Mouse (Mus musculus) neutrophil, adult 65 days (primary cell): ENCODE measurements around the gene Tmbim7. TPM values are rescaled to one million over a fixed set of nuclear protein-coding genes. Genes with fewer than 3 reads are reported as not detected.

Experiments
- total RNA-seq: library from RNA; stranded (reverse); gene quantifications from 2 replicates; pipeline ENCODE4 v1.2.4, GENCODE M21; 2023

Tmbim7 gene
- total RNA-seq: not detected in 2 replicates

DNA sequence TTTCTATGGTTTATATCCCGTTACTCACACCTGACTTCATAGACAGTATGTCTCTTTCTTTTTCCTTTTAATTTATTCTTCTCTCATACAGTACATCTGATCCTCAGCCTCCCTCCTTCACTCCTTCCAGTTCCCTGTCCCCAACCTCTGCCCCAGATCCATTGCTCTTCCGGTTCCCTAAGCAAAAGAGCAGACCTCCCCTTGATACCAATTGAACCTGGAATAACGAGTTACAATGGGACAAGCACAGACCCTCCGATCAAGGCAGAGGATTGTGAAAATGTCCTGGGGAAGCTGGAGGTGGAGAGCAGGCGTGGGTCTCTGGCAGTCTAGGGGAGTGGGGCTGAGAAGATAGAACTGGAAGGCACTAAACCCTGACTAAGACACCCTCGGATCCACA lies at the start of gene Tmbim7:
Tmbim7 (plus strand) TSS at position 301 of the 400 bp plus-strand sequence.

GRCm38 (mm10) chr5:3657085-3657484 lies 6.1 kb downstream of the Tmbim7 start, which contains the start of gene Gatad1:
Gatad1 (minus strand) TSS chr5:3657185.

Other genes starting within 250 kb of the Tmbim7 start
- 59.8 and 81.8 TPM in 2 replicates for gene Fam133b, start 107.3 kb upstream of the Tmbim7 start, total RNA-seq
- gene 1700109H08Rik, start 79.6 kb upstream of the Tmbim7 start, total RNA-seq: 13.3 and 21.8 TPM in 2 replicates
- gene Pex1, start 55.1 kb upstream of the Tmbim7 start, total RNA-seq: 9.8 and 12.1 TPM in 2 replicates
- 18.4 and 27.9 TPM in 2 replicates for gene Rbm48, start 54.6 kb upstream of the Tmbim7 start, total RNA-seq
- gene Gatad1, start 6.0 kb downstream of the Tmbim7 start, total RNA-seq: 51.2 and 53.3 TPM in 2 replicates
- 19.8 and 26.2 TPM in 2 replicates for gene Ankib1, start 151.7 kb downstream of the Tmbim7 start, total RNA-seq
- 37.8 and 45.8 TPM in 2 replicates for gene Krit1, start 152.0 kb downstream of the Tmbim7 start, total RNA-seq
- not detected in 2 replicates for gene Lrrd1, start 194.0 kb downstream of the Tmbim7 start, total RNA-seq
- 2.7 and 5.4 TPM in 2 replicates for gene Mterf1a, start 242.8 kb downstream of the Tmbim7 start, total RNA-seq